In the genomic region with DNA sequence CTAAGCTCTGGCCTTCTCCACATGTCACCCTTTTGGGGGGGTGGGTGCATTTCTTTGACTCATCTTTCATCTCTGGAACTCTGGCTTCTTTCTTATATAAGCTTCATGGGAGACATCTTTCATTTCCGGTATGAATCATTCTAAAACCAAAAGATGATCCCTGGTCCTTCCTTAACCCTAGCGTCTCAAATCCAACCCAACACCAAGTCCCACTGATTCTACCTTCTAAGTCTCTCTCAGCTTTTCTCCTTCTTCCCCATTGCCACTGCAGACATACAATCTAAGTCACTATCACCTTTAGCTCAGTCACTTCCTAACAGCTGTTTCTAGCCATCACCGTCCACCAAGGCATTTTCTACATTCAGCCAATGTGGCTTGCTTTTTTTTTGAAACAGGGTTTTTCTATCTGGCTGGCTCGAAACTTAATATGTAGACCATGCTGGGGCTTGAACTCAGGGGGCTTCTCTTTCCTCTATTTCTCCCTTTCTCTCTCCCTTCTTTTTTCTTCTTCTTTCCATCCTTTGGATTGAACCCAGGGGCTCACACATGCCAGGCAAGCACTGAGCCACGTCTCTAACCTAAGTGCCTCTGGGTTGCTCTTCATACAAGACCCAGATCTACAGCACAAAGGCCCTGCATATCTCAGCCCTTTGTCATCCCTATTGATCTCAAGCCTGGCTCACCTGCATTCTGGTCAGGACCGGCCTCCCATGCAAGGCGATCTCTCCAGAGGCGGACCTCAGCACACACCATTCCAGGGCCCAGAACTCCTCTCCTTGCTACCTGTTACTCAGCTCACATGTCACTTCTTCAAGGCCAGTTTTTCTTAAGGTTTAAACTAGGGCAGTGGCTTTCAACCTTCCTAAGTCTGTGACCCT, we compare ENCODE assay signal across 18 mouse cellular contexts. TPM values are rescaled to one million over a fixed set of nuclear protein-coding genes. Genes with fewer than 3 reads are reported as not detected.
DNase-seq lines count a peak whose midpoint lies in the region; ATAC-seq and TF ChIP-seq lines count a peak whose summit lies in the region.
"Had no signal": no experiment of that assay in that cellular context is flagged by ENCODE, and none has a peak within 500 bp of the region (broad histone marks: within the 10 kb centered on the region; RNA-seq: fewer than 3 reads in every experiment).

No protein-coding gene starts in this region.

- no peak for TF ChIP-seq RAD21 in MEL (IDR thresholded peaks at IDR 0.05; ENCODE audit: low read depth, low read length)

- no peaks in the 10 kb centered on the region for H3K27me3 ChIP-seq in intestine, embryonic 14.5 days (replicated peaks; ENCODE audit: control insufficient read depth, insufficient read depth, low read length)
- no peaks in the 10 kb centered on the region for H3K27me3 ChIP-seq in intestine, postnatal 0 days (replicated peaks; ENCODE audit: control insufficient read depth, insufficient read depth, low read length)
- H3K27me3 ChIP-seq in MEL (ENCODE audit: control insufficient read depth in 1 of 2, insufficient read depth in 2 of 2, low read length in 2 of 2), result no peaks in the 10 kb centered on the region
- no peaks in the 10 kb centered on the region for H3K27me3 ChIP-seq in megakaryocyte, embryonic 14.5 days (replicated peaks)
- H3K27me3 ChIP-seq in forebrain, embryonic 14.5 days (replicated peaks; ENCODE audit: control insufficient read depth, insufficient read depth, low read length), result no peaks in the 10 kb centered on the region
- H3K27me3 ChIP-seq: forebrain, embryonic 13.5 days; heart, embryonic 12.5 days; liver, embryonic 12.5 days; neural tube, embryonic 12.5 days had no signal

- H3K4me1 ChIP-seq in intestine, embryonic 14.5 days (replicated peaks; ENCODE audit: control insufficient read depth, insufficient read depth, low read length), result 0 out of 2 replicates have a peak, but pooled peaks cover 5% of the 10 kb centered on the region
- no peaks in the 10 kb centered on the region for H3K4me1 ChIP-seq in intestine, postnatal 0 days (replicated peaks; ENCODE audit: control insufficient read depth, insufficient read depth, low read length)
- peaks cover 8 to 22% of the 10 kb centered on the region in 2 experiments; a peak in 3 of 4 replicates for H3K4me1 ChIP-seq in MEL (ENCODE audit: control insufficient read depth in 1 of 2, insufficient read depth in 2 of 2, low read length in 2 of 2)
- H3K4me1 ChIP-seq in megakaryocyte, embryonic 14.5 days, result peaks cover 24% of the 10 kb centered on the region
- H3K4me1 ChIP-seq in forebrain, embryonic 14.5 days (ENCODE audit: control insufficient read depth, insufficient read depth, low read length), result no peaks in the 10 kb centered on the region
- H3K4me1 ChIP-seq: forebrain, embryonic 13.5 days; heart, embryonic 12.5 days; liver, embryonic 12.5 days; neural tube, embryonic 12.5 days had no signal

- H3K27ac ChIP-seq in intestine, embryonic 14.5 days (ENCODE audit: low read depth), result no peak overlapping the region
- H3K27ac ChIP-seq in intestine, postnatal 0 days (ENCODE audit: low read depth, low read length), result no peak overlapping the region
- peak overlapping the region; percentile 53 for H3K27ac ChIP-seq in MEL (ENCODE audit: control insufficient read depth, low read depth, low read length)
- no peak overlapping the region for H3K27ac ChIP-seq in forebrain, embryonic 14.5 days (ENCODE audit: low read depth, low read length)
- H3K27ac ChIP-seq: forebrain, embryonic 13.5 days; heart, adult 2 months; left cerebral cortex, adult 2 months; liver, embryonic 12.5 days; neural tube, embryonic 12.5 days had no signal

- TF ChIP-seq CTCF in intestine, postnatal 0 days (IDR thresholded peaks at IDR 0.05; ENCODE audit: low read depth), result no peak
- no peak for TF ChIP-seq CTCF in MEL (IDR thresholded peaks at IDR 0.05 in 2 of 3, conservative IDR thresholded peaks at IDR 0.05 in 1 of 3; ENCODE audit: control insufficient read depth in 1 of 3, insufficient read depth in 1 of 3, low read depth in 2 of 3, low read length in 3 of 3, poor library complexity in 1 of 3, severe bottlenecking in 1 of 3)

- H3K79me2 ChIP-seq in MEL (ENCODE audit: control insufficient read depth, insufficient read depth, low read length, poor library complexity), result no peaks in the 10 kb centered on the region

- 87% methylated on average over 8 of the region's 8 CpGs for WGBS in intestine, embryonic 14.5 days
- 88% methylated on average over 8 of the region's 8 CpGs for WGBS in intestine, postnatal 0 days
- 89% methylated on average over 8 of the region's 8 CpGs for WGBS in forebrain, embryonic 14.5 days

- H3K9me3 ChIP-seq in intestine, embryonic 14.5 days (ENCODE audit: control insufficient read depth, low read length), result no peaks in the 10 kb centered on the region
- no peaks in the 10 kb centered on the region for H3K9me3 ChIP-seq in intestine, postnatal 0 days (ENCODE audit: control insufficient read depth)
- no peaks in the 10 kb centered on the region for H3K9me3 ChIP-seq in MEL (replicated peaks; ENCODE audit: insufficient read depth, low read length)
- peaks cover 4% of the 10 kb centered on the region; the same call in 1 of the 2 replicates for H3K9me3 ChIP-seq in megakaryocyte, embryonic 14.5 days
- no peaks in the 10 kb centered on the region for H3K9me3 ChIP-seq in forebrain, embryonic 14.5 days (replicated peaks; ENCODE audit: control insufficient read depth, low read length)
- H3K9me3 ChIP-seq: forebrain, embryonic 13.5 days; G1E; heart, embryonic 12.5 days; liver, embryonic 12.5 days; neural tube, embryonic 12.5 days had no signal

- peak; percentile 68 to 72 for TF ChIP-seq EP300 in MEL (IDR thresholded peaks at IDR 0.05; ENCODE audit: low read depth in 1 of 2, low read length in 2 of 2)

- no peak for ATAC-seq in intestine, embryonic 14.5 days (replicated peaks; ENCODE audit: low FRiP score, low TSS enrichment, low read depth)
- no peak for ATAC-seq in intestine, postnatal 0 days
- ATAC-seq in forebrain, embryonic 14.5 days, result no peak
- ATAC-seq: hindbrain, embryonic 16.5 days; midbrain, embryonic 16.5 days had no signal

- no peak for TF ChIP-seq POLR2A in MEL (IDR thresholded peaks at IDR 0.05; ENCODE audit: control insufficient read depth in 1 of 2, insufficient read depth in 1 of 2, low read depth in 1 of 2, low read length in 2 of 2, poor library complexity in 1 of 2)

- H3K4me3 ChIP-seq in intestine, embryonic 14.5 days (ENCODE audit: low read depth, low read length), result no peak overlapping the region
- no peak overlapping the region for H3K4me3 ChIP-seq in intestine, postnatal 0 days (ENCODE audit: low read depth, low read length)
- H3K4me3 ChIP-seq in MEL (ENCODE audit: control insufficient read depth in 1 of 2, insufficient read depth in 1 of 2, low read depth in 2 of 2, low read length in 2 of 2), result peak overlapping the region; percentile 51 to 61
- H3K4me3 ChIP-seq in megakaryocyte, embryonic 14.5 days (replicated peaks), result peak overlapping the region; percentile 56
- no peak overlapping the region for H3K4me3 ChIP-seq in forebrain, embryonic 14.5 days (ENCODE audit: low read depth, low read length)
- H3K4me3 ChIP-seq: forebrain, embryonic 13.5 days; heart, adult 2 months; heart, embryonic 12.5 days; left cerebral cortex, adult 2 months; liver, embryonic 12.5 days; neural tube, embryonic 12.5 days had no signal

- H3K4me2 ChIP-seq in intestine, embryonic 14.5 days (ENCODE audit: low read length), result no peak overlapping the region
- no peak overlapping the region for H3K4me2 ChIP-seq in intestine, postnatal 0 days (replicated peaks; ENCODE audit: low read depth)
- no peak overlapping the region for H3K4me2 ChIP-seq in forebrain, embryonic 14.5 days (ENCODE audit: low read length)
- H3K4me2 ChIP-seq: forebrain, embryonic 13.5 days; heart, embryonic 12.5 days; liver, embryonic 12.5 days; neural tube, embryonic 12.5 days had no signal

- no peaks in the 10 kb centered on the region for H3K36me3 ChIP-seq in intestine, embryonic 14.5 days (ENCODE audit: control insufficient read depth, insufficient read depth, low read length)
- H3K36me3 ChIP-seq in intestine, postnatal 0 days (ENCODE audit: control insufficient read depth, insufficient read depth), result no peaks in the 10 kb centered on the region
- peaks cover 0 to 23% of the 10 kb centered on the region in 2 experiments; a peak in 2 of 4 replicates for H3K36me3 ChIP-seq in MEL (ENCODE audit: control insufficient read depth in 1 of 2, insufficient read depth in 2 of 2, low read length in 2 of 2)
- H3K36me3 ChIP-seq in megakaryocyte, embryonic 14.5 days (replicated peaks; ENCODE audit: low read length), result no peaks in the 10 kb centered on the region
- H3K36me3 ChIP-seq in forebrain, embryonic 14.5 days (ENCODE audit: control insufficient read depth, insufficient read depth, low read length), result no peaks in the 10 kb centered on the region
- H3K36me3 ChIP-seq: G1E; heart, embryonic 12.5 days; liver, embryonic 12.5 days; neural tube, embryonic 12.5 days had no signal

- DNase-seq in intestine, embryonic 14.5 days (ENCODE audit: low spot score), result peak; percentile 32
- DNase-seq in thymus, postnatal 4 days, result peak; percentile 4
- no peak for DNase-seq in thymus, adult 18-20 months
- peak; percentile 29 for DNase-seq in MEL (ENCODE audit: low read depth, low spot score)
- DNase-seq in forebrain, embryonic 14.5 days (ENCODE audit: low spot score), result no peak
- no peak for DNase-seq in cerebellum, adult 9-10 months

- H3K9ac ChIP-seq in intestine, embryonic 14.5 days (ENCODE audit: low read length), result no peak overlapping the region
- no peak overlapping the region for H3K9ac ChIP-seq in intestine, postnatal 0 days (ENCODE audit: low read depth, low read length)
- peak overlapping the region; percentile 42 for H3K9ac ChIP-seq in MEL (ENCODE audit: control insufficient read depth, low read depth, low read length, poor library complexity, severe bottlenecking)
- H3K9ac ChIP-seq in forebrain, embryonic 14.5 days (ENCODE audit: low read length), result no peak overlapping the region
- H3K9ac ChIP-seq: forebrain, embryonic 13.5 days; heart, embryonic 12.5 days; liver, embryonic 12.5 days; liver, postnatal 0 days; neural tube, embryonic 12.5 days had no signal

TF ChIP-seq in MEL, 35 proteins besides CTCF, POLR2A, EP300 and RAD21 (continues in another document):
- no peak for TF ChIP-seq MAX (IDR thresholded peaks at IDR 0.05; ENCODE audit: low read length)
- no peak for TF ChIP-seq POLR2AphosphoS2 (IDR thresholded peaks at IDR 0.05; ENCODE audit: low read length)
- 0 out of 2 replicates have a peak, but pooled peaks have one; percentile 23 for TF ChIP-seq ETS1 (IDR thresholded peaks at IDR 0.05; ENCODE audit: low read depth, low read length)
- TF ChIP-seq MXI1 (IDR thresholded peaks at IDR 0.05; ENCODE audit: low read depth, low read length), result 0 out of 2 replicates have a peak, but pooled peaks have one; percentile 24

RNA-seq across cellular contexts. Expression of a gene that starts 44.6 kb away (rescaled TPM):
- polyA plus RNA-seq in intestine, embryonic 14.5 days (2014; fragmentation: Nextera tagmentation; extraction: Ambion mirVana), result 20.5 and 20.8 TPM in 2 replicates
- 16.2 and 18.2 TPM in 2 replicates for polyA plus RNA-seq in intestine, postnatal 0 days (2015; fragmentation: Nextera tagmentation; extraction: Ambion mirVana)
- 9.5 and 11.3 TPM in 2 replicates for total RNA-seq in MEL (2012; rRNA removed)
- 10 to 100 TPM in 1 of 2 experiments, not detected in 1; 11.3 TPM for polyA plus RNA-seq in MEL (2012; ENCODE audit: insufficient read depth in 1 of 2, insufficient read length in 2 of 2, low read depth in 1 of 2, low replicate concordance in 2 of 2, missing spikeins in 1 of 2)
- polyA plus RNA-seq in megakaryocyte, embryonic 14.5 days (2012; ENCODE audit: insufficient read depth, low replicate concordance), result 0.38 TPM in 1 of 2 replicates, not detected in the other
- 9.7 and 14.6 TPM in 2 replicates for polyA plus RNA-seq in forebrain, embryonic 14.5 days (2014; fragmentation: Nextera tagmentation; extraction: Ambion mirVana)

Comparison
In these comparisons a context has a peak if more than half of its experiments do, and no peak if none do; other contexts are left out.
1. DNase-seq: peak in intestine, embryonic 14.5 days (single experiment), thymus, postnatal 4 days (single experiment) and MEL (single experiment); none in thymus, adult 18-20 months (0 of 2), forebrain, embryonic 14.5 days (single experiment) and cerebellum, adult 9-10 months (single experiment).
2. H3K4me3 ChIP-seq: peak in MEL (2 of 2) and megakaryocyte, embryonic 14.5 days (single experiment); none in intestine, embryonic 14.5 days (single experiment), intestine, postnatal 0 days (single experiment) and forebrain, embryonic 14.5 days (single experiment).